Mouse (Mus musculus) CD4-positive, CD25-positive, alpha-beta regulatory T cell, adult 2 months (primary cell): Measurements from ENCODE around the gene Tmem56.

ENCODE experiments used
- DNase-seq: peaks from one replicate; pipeline ENCODE4 v3.0.0-alpha.2; 2012; ENCODE audit warnings: low read depth, low spot score

The Tmem56 gene

DNA sequence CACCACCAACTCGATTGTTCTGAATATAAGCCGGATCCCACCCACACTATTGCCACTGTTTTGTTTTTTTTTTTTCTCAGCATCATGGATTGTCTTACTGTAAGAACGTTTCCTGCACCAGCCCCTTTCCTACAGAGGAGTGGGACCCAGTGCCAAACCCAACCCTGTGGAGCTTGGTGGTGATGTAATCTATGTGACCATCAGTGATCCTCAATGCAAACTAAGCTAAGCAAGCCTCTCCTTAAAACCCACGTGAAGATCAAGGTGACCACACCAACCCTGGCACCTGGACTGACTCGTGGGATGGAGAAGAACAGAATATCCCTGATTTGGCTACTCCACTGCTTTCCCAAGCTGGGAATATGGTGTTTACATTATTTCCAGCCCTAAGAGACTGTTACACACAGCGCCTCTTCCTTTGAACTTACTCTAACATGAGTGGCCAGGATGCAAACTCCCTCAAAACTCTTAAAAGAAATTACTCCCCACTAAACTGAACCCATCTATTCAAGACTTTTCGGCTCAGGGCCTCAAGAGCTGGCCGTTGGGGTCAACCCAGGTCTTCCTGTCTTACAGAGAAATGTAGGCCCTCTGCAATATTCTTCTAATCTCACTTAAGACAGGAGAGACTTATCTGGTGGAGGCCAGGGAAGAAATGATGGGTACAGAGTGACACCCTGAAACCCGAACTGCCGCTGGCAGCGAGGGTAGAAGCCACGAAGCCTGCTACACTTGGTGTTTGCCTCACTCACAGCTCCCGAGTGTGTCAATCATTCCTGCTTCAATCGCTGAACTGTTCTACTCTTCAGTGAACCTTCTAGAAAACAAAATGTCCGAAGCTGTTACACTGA is 113.6 kb downstream of the Tmem56 start:
- no peak for DNase-seq

DNA sequence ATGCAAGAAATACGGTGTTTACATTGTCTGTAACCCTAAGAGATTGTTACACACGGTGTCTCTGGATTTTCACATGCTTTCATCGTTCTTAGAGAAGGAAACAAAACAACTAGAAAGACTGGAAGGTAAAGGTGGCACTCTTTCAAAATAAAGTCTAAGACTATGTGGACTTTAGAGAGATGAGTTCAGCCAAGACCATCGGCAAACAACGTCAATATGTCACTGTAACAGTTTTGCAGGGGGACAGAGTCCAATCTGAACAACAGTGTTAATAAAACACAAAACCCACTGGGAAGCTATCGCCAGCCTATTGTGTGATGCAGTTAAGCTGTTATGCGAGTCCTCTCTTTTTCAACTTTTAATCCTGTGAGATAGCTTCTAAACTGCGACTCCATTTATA is 114.3 kb downstream of the Tmem56 start:
- DNase-seq: no peak

DNA sequence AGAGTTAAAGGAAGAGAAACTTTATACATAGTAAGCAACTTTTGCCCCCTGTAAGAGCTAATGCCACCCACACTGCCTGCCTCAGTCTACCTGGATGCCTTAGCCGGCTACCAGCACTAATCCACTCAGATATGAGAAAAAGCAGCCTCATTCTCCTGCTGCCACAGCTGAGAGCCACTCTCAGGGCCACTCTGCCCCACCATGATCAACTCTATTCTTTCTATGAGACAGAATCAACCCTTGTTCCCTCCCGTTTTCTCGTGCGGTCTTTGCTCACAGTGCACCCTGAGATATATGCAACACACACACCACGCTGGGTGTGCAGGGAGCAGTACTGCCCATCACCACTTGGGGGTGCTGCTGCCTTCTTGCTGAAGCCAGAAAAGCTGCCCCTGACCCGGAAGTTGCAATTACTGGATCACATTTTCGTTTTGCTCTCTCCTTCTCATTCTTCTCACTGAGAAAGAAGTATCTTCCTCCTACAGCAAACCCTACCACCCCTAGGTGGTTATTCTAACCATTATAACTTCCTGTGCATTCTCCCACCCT is 119.6 kb downstream of the Tmem56 start:
- peak; percentile 93 for DNase-seq

DNA sequence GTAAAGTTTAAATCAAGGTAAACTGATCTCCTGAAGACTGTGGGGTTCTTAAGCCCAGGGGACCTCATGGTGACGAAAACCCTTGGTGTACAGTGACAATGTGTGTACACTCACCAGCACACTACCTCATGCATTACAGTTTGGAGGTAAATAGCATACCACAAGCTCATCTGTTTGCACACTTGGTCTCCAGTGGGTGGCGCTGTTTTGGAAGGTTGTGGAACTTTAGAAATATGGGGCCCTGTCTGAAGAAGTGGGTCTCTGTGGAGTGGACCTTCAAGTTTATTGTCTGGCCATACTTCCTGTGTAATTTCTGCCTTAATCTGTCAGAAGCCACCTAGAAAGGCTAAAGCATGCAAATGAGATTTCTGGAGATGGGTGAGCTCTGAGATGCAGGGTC is 121.2 kb downstream of the Tmem56 start:
- peak; percentile 48 for DNase-seq

DNA sequence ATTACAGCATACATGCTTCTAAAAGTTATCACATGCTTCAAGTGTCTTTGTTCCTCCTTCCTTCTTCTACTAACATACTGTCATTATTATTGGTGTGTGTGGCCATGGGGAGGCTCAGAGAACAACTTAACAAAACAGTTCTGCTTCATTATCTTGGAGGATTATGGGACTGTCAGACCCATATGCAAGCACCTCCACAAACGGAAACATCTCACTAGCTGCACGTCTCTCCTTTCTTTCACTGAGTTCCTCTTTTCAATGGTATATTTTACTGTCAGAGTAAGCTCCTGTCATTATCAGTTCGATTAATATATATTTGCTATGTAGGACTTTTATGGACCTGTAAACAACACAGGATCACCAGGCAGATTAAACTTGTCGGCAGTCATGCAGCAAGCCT is 122.5 kb downstream of the Tmem56 start:
- no peak for DNase-seq

DNA sequence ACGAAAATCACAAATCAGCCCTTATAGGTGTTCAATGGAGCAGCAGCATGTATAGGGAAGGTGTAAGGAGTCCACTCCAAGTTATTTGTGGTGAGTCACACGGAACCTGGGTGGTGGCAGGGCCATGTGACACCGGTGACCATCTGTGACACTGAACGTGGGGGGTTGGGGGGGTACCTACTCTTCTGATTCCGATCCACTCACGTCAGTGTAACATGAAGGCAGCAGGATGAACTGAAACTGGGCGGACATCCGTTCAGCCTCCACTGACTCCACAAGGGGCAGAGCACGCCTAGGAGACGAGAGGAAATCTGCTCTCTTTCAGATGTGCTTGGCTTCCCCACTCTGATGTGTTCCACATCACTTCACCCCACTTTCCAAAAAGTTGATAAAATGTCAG is 123.3 kb downstream of the Tmem56 start:
- no peak for DNase-seq

DNA sequence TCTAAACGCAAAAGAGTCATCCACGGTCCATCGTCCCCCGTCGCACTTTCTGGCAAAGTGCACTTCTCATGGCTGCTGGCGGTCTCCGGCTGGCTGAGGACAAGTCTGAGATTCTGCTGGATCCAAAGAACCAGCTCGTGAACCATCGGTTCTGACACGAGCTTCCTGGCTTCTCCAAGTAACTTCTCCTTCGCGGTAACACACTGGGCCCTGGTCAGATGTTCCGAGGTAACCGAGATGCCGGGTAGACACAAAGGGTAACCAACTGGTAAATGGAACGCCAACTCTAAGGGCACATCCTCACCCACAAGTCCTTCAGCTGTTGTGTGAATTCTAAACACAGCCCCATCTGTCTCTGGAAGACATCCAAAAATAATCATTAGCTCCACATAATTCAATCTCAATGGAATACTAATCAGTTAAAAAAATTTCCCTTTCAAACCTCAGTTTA is 124.0 kb downstream of the Tmem56 start:
- no peak for DNase-seq

DNA sequence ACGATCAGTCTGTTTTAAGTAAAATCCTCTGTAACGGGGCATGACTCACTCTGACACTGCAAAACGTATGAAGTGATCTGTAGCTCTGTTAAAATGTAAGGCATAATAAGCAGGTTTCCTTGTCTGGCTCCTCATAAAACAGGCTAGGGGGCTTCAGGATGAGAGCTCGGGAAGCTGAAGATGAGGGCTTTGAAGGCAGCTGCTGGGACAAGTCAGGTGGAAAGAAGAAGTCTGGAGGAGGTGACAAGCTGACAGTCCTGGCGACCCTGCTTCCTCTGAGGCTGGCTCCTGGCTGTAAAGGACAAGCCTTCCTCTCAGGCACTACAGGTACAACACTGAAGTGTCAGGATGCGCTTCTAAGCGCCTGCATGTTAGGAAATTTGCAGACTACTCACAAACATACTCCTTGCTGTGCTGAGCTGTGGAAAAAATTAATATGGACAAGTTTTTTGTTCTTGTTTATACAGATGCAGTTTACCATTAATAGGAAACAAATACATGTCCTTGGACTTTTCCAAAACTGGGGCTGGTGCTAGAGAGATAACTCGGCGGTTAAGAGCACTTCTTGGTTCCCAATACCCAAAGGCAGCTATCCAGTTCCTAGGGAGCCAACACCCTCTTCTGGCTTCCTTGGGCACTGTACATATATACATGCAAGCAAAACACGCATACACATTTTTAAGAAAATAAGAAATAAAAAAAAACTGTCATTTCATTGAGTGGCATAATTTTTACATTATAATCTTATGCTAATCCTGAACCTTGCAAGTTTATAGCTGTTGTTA is 125.2 kb downstream of the Tmem56 start:
- DNase-seq: no peak

DNA sequence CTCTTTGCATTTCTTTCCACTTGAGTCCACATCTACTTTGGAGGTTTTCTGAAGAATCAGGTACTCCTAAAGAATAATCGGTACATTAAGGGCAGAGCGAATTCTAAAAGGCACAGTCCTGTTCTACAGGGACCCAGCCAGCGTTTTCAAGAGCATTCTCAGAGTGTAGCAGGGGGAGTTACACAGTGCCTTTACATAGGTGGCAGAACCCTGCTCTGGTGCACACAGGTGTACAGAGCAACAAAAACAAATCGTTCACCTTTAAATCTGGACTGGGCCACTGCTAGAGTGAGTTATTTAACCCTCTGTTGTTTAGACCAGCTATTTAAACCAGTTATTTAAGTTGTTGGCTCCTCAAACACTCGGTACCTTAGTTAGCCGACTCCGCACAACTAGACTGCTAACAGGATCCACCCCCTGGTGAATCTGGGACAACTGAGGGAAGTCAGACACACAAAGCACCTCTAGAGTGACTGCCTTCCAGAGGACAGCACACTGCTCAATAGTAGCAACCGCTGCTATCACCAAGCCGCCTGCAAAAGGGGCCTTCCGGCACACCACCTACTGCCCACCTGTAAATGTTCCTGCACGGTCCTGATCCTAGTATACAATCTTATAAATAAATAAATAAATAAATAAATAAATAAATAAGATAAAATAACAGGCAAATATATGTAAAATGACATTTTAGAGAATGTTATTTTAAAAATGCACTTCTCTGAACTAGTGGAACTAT is 126.3 kb downstream of the Tmem56 start:
- no peak for DNase-seq

DNA sequence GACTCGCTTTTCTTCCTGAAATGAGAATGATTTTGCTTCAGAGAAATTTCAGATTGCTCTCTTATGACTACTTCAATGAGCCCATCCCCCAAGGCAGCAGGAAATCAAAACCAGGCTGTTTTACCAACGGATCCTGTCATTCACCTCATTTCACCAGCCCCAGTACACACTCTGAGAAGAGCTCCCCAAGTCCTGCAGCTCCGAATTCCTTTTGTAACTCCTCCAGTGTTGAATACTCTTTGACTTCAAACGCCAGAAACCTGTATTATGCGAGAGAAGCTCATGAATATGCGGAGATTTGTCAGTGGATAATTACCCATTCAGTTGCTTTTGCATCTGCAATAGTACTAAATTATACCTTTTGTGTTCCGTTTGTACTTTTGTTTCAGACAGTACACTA is 126.9 kb downstream of the Tmem56 start:
- DNase-seq: no peak
